Mouse (Mus musculus) limb, embryonic 10.5 days (tissue): ENCODE data around the gene 9530002B09Rik. TPM values are rescaled to one million over a fixed set of nuclear protein-coding genes. Genes with fewer than 3 reads are reported as not detected.

ENCODE experiments used
- DNase-seq: peaks from one replicate; pipeline ENCODE4 v3.0.0-alpha.2; 2017; ENCODE audit warnings: low spot score
- H3K27ac ChIP-seq: fragments of 300-500 bp; sonication (generic); 2 replicates; pipeline ENCODE4 v1.5.1; 2016; ENCODE audit warnings: mild to moderate bottlenecking
- H3K27me3 ChIP-seq: fragments of 300-500 bp; sonication (generic); 2 replicates; pipeline ENCODE4 v1.6.1; 2016; ENCODE audit warnings: low read depth, mild to moderate bottlenecking; ENCODE audit not compliant: poor library complexity, severe bottlenecking
- H3K36me3 ChIP-seq: fragments of 300-500 bp; sonication (generic); 2 replicates; pipeline ENCODE4 v1.6.1; 2016; ENCODE audit warnings: mild to moderate bottlenecking, moderate library complexity
- H3K4me1 ChIP-seq: fragments of 300-500 bp; sonication (generic); 2 replicates; pipeline ENCODE4 v1.6.1; 2016
- H3K4me3 ChIP-seq: fragments of 300-500 bp; sonication (generic); 2 replicates; pipeline ENCODE4 v1.5.1; 2016; ENCODE audit warnings: mild to moderate bottlenecking, moderate library complexity
- H3K9me3 ChIP-seq: fragments of 300-500 bp; sonication (generic); replicated peaks from 2 replicates; pipeline ENCODE4 v1.6.1; 2016; ENCODE audit warnings: mild to moderate bottlenecking
- polyA plus RNA-seq: library from polyadenylated mRNA; unstranded; fragments of >200 nt; fragmentation: Nextera tagmentation; extraction: Ambion mirVana; gene quantifications from 2 replicates; pipeline ENCODE4 v1.2.1, GENCODE M21; 2016

9530002B09Rik gene
- polyA plus RNA-seq, result not detected in 2 replicates

GRCm38 (mm10) chr4:122688975-122689374 lies at the start of gene 9530002B09Rik:
9530002B09Rik (plus strand) TSS chr4:122689275.
- H3K4me3 ChIP-seq, result no peak within 1 kb of the TSS
- no peaks in the 10 kb centered on the region for H3K4me1 ChIP-seq
- no peaks in the 10 kb centered on the region for H3K36me3 ChIP-seq
- no peak for DNase-seq
- no peaks in the 10 kb centered on the region for H3K27me3 ChIP-seq
- H3K27ac ChIP-seq, result no peak within 1 kb of the TSS
- H3K9me3 ChIP-seq, result peaks cover 5% of the 10 kb centered on the region; the same call in 1 of the 2 replicates

Other genes starting within 250 kb of the 9530002B09Rik start
- gene Ppt1, start 147.0 kb downstream of the 9530002B09Rik start, polyA plus RNA-seq, result 45.4 and 55.3 TPM in 2 replicates
- 45.3 and 46.5 TPM in 2 replicates for gene Cap1, start 196.8 kb downstream of the 9530002B09Rik start, polyA plus RNA-seq